13 mouse cellular contexts compared by ENCODE assay signal in the genomic region with DNA sequence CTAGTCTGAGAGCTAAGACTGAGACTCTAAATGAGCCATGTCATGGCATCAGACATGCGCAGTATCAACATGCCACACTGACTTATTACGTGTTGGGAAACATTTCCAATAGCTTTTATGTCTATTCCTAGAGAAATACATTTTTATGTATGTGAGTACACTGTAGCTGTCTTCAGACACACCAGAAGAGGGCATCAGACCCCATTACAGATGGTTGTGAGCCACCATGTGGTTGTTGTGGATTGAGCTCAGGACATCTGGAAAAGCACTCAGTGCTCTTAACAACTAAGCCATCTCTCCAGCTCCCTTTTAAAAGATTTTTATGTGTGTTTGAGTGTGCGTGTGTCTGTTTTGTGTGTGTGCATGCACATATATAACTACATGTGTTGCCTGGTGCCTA.
"Had no signal": no experiment of that assay in that cellular context is flagged by ENCODE, and none has a peak within 500 bp of the region (broad histone marks: within the 10 kb centered on the region; RNA-seq: fewer than 3 reads in every experiment).

No protein-coding gene starts in this region.

- H3K9me3 ChIP-seq: kidney, embryonic 15.5 days; limb, embryonic 15.5 days; liver, embryonic 13.5 days; midbrain, embryonic 13.5 days; neural tube, embryonic 15.5 days had no signal

- DNase-seq: kidney, adult 2 months; kidney, postnatal 36 days; liver, embryonic 13.5 days; lung, adult 18-20 months; right cerebral cortex, adult 18-20 months; right cerebral cortex, postnatal 25 days; thymus, adult 18-20 months; thymus, postnatal 14 days had no signal

- ATAC-seq: midbrain, embryonic 13.5 days had no signal

- H3K9ac ChIP-seq: kidney, embryonic 15.5 days; limb, embryonic 15.5 days; liver, embryonic 13.5 days; midbrain, embryonic 13.5 days; neural tube, embryonic 15.5 days had no signal

- H3K27ac ChIP-seq: kidney, embryonic 15.5 days; limb, embryonic 15.5 days; liver, embryonic 13.5 days; midbrain, embryonic 13.5 days; neural tube, embryonic 15.5 days had no signal

- H3K4me2 ChIP-seq: kidney, embryonic 15.5 days; limb, embryonic 15.5 days; liver, embryonic 13.5 days; midbrain, embryonic 13.5 days; neural tube, embryonic 15.5 days had no signal

- H3K27me3 ChIP-seq: kidney, embryonic 15.5 days; limb, embryonic 15.5 days; liver, embryonic 13.5 days; midbrain, embryonic 13.5 days; neural tube, embryonic 15.5 days had no signal

- H3K4me3 ChIP-seq: kidney, embryonic 15.5 days; limb, embryonic 15.5 days; liver, embryonic 13.5 days; midbrain, embryonic 13.5 days; myocyte; neural tube, embryonic 15.5 days had no signal
